Mouse (Mus musculus): ENCODE results near the gene Gm9918.

- TF ChIP-seq CTCF (IDR thresholded peaks at IDR 0.05; ENCODE audit: extremely low read depth, insufficient read depth, insufficient read length, insufficient replicate concordance) (no peak), POLR2A (IDR thresholded peaks at IDR 0.05; ENCODE audit: low read depth, low read length) (no peak)
These were observed 39.9 kb downstream of the Gm9918 start for GRCm38 (mm10) chr15:102310074-102310845.
